Mouse (Mus musculus) liver, embryonic 16.5 days (tissue): ENCODE measurements at regions not wholly inside any gene's neighbourhood (a gene's known extent, or its start where the extent isn't known, plus 50 kb on each side); places are given as distances from the start of the nearest gene placed in this dataset.

Experiments used
- ATAC-seq: fragments of 200-750 bp; cut with Nextera tagmentation; 2 replicates; pipeline ENCODE4 v1.8.0; 2017; ENCODE audit warnings: low read depth, mild to moderate bottlenecking, moderate number of reproducible peaks, moderate library complexity
- H3K27ac ChIP-seq: fragments of 300-500 bp; sonication (generic); 2 replicates; pipeline ENCODE4 v1.5.1; 2014; ENCODE audit warnings: mild to moderate bottlenecking, low read length
- H3K27me3 ChIP-seq: fragments of 300-500 bp; sonication (generic); 2 replicates; pipeline ENCODE4 v1.6.1; 2014; ENCODE audit warnings: low read depth, low read length, mixed read lengths; ENCODE audit not compliant: control insufficient read depth, insufficient read depth
- H3K36me3 ChIP-seq: fragments of 300-500 bp; sonication (generic); 2 replicates; pipeline ENCODE4 v1.6.1; 2014; ENCODE audit warnings: mild to moderate bottlenecking; ENCODE audit not compliant: control insufficient read depth, insufficient read depth
- H3K4me1 ChIP-seq: fragments of 300-500 bp; sonication (generic); 2 replicates; pipeline ENCODE4 v1.6.1; 2014; ENCODE audit warnings: low read depth, low read length, mixed read lengths; ENCODE audit not compliant: control insufficient read depth
- H3K4me2 ChIP-seq: fragments of 300-500 bp; sonication (generic); 2 replicates; pipeline ENCODE4 v1.6.1; 2014; ENCODE audit warnings: low read depth, low read length, mixed read lengths
- H3K4me3 ChIP-seq: fragments of 300-500 bp; sonication (generic); 2 replicates; pipeline ENCODE4 v1.5.1; 2014; ENCODE audit warnings: low read depth, mild to moderate bottlenecking, low read length
- H3K9ac ChIP-seq: fragments of 300-500 bp; sonication (generic); 2 replicates; pipeline ENCODE4 v1.6.1; 2014; ENCODE audit warnings: low read depth, low read length
- H3K9me3 ChIP-seq: fragments of 300-500 bp; sonication (generic); replicated peaks from 2 replicates; pipeline ENCODE4 v1.6.1; 2016; ENCODE audit warnings: low read length; ENCODE audit not compliant: control insufficient read depth
- WGBS: fragments of 180-500 bp; shearing (Covaris S2); extraction: QIAGEN DNeasy Blood & Tissue Kit; methylation state at CpG from one replicate; pipeline ENCODE4 v1.1.7; 2014; ENCODE audit not compliant: insufficient replicate concordance; 5-methylcytosine and 5-hydroxymethylcytosine counted together

- ATAC-seq: no peak
- WGBS: 51% methylated on average over 2 of the region's 2 CpGs
These were observed 85.2 kb upstream of the Hapln1 start for GRCm38 (mm10) chr13:89454249-89455018.

GRCm38 (mm10) chr13:89463746-89464145 lies 75.8 kb upstream of the Hapln1 start:
- H3K27ac ChIP-seq: no peak overlapping the region
- no peak overlapping the region for H3K4me3 ChIP-seq

More at GRCm38 (mm10) chr13:89454249-89455018, 85.2 kb upstream of the Hapln1 start:
- H3K9ac ChIP-seq: no peak overlapping the region
- H3K4me1 ChIP-seq: no peaks in the 10 kb centered on the region
- H3K9me3 ChIP-seq: no peaks in the 10 kb centered on the region
- H3K27me3 ChIP-seq: no peaks in the 10 kb centered on the region
- no peak overlapping the region for H3K4me2 ChIP-seq
- no peak overlapping the region for H3K27ac ChIP-seq
- no peak overlapping the region for H3K4me3 ChIP-seq
- no peaks in the 10 kb centered on the region for H3K36me3 ChIP-seq

More at GRCm38 (mm10) chr13:89463746-89464145, 75.8 kb upstream of the Hapln1 start:
- no peak for ATAC-seq
- no peaks in the 10 kb centered on the region for H3K27me3 ChIP-seq
- H3K36me3 ChIP-seq: no peaks in the 10 kb centered on the region
- H3K4me1 ChIP-seq: no peaks in the 10 kb centered on the region
- H3K9me3 ChIP-seq: no peaks in the 10 kb centered on the region
- no peak overlapping the region for H3K4me2 ChIP-seq
- H3K9ac ChIP-seq: no peak overlapping the region
- 77% methylated on average over 4 of the region's 4 CpGs for WGBS
